Mouse (Mus musculus) adrenal gland (tissue): ENCODE measurements around the gene Setd1a.
"Not testable (repeated sequence)": the region's sequence is repeated elsewhere in the genome, so short reads cannot be mapped to it uniquely, and the experiment has no call there.

ENCODE experiments used
- intact Hi-C: fragments of 180-260 bp; cut with DNase I; formaldehyde crosslinking; loops from one replicate; pipeline ENCODE4 v1.15.1; 2025

The Setd1a gene

DNA sequence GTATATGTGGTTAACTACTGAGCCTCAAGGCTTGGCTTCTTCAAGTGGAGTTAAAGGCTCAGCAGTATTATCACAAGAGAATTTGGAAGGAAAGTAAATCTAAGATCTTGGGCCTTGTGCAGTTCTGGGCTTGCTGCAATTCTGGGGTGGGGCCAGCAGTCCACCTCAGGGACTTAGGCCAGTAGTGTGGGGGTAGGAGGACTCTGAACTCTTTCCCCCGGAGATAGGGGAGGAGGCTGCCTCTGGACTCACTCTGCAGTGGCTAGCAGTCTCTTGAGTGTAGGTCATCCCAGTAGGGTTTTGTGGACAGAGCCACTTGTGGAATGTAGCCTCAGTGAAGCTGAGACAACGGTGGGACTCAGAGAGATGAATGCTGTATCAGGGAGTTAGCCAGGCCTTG lies 10.7 kb upstream of the Setd1a start:
- intact Hi-C loops, result loop anchor here (5.0 kb wide), 1 partner anchor 88 kb away; no protein-coding TSS in a partner anchor

DNA sequence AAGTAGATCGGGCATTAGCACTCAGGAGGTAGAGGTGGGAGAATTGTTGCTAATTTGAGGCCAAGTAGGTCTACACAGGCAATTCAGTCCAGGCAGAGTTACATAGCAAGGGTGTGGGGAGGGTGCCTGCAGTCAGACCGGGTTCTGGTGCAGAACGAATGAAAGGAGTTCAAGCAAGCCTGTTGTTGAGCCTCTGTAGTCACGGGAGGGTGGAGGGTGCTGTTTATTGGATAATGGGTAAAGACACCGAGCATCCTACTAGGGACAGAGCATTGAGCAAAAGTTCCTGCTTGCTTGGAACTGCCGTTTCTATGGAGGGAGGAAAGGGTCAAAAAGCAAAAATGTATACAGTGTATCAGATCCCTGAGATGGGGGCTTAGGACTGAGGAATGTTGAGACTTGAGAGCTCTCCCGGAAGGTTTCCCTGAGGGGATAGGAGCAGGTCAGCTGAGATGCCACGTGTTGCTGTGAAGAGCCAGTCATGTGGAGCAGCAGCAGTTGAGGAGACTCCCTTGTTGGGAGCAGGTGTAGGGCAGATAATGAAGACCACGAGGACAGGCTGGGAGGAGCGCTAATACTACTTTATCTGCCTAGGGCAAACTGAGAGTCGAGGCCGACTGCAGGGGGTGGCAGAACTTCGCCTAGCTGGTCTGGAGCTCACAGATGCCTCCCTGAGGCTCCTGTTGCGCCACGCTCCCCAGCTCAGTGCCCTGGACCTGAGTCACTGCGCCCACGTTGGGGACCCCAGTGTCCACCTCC lies 9.4 kb upstream of the Setd1a start:
- intact Hi-C loops, result loop anchor here (5.0 kb wide), 1 partner anchor 90 kb away; no protein-coding TSS in a partner anchor

DNA sequence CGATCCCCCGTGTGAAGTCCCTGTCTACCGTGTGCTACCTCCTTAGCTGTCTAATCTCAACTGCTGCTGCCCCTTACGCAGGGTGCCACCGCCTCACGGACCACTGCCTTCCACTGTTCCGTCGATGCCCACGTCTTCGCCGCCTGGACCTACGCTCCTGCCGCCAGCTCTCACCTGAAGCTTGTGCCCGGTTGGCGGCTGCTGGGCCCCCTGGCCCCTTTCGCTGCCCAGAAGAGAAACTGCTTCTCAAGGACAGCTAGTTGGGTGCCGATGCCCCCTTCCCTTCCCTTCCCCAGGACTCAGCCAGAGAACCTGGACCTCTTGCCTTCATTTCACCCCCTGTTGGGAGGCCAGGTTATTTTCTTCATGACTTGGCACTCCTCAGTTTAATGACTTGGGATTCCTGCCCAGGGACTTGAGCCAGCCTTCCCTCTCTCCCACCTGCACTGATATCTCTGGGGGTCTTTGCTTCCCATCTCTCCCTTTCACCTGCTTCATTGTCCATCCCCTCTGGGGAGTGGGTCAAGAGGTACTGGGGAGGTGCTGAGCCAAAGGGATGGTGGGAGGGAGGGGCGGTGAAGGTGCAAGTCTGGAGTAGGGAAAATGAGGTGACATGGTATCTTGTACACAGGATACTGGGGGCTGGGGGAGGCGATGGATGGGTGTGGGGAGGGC lies 8.7 kb upstream of the Setd1a start:
- intact Hi-C loops, result loop anchor here (5.0 kb wide), 1 partner anchor 91 kb away; no protein-coding TSS in a partner anchor

DNA sequence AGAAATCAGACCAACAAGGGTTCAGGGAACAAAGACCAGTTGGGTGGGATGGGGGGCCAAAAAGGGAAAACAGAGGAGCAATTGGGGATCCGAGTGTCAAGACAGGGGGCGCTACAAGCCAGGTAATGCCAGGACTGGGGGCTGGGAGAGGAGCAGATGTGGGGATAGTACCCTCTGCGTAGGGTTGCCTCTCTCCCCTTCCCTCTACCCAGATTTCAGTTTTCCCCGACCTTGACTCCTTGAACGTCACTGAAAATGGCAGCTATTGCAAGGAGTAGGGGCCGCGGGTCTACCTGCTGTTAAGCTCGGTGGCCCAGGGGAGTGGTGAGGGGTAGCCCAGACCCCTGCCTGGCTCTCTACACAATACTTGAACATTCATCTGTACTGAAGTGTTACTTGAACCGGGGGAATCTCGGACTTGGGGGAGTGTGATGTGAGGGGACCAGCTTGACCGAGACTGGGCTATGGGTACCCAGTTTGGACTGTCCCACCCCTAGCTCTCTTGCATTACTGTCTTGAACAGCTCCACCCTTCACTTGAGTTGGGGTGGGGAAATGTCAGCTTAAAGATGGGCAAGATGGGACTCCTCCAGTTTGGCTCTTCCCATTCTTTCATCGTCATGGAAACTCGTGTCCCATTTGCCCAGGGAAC lies 8.0 kb upstream of the Setd1a start:
- intact Hi-C loops, result loop anchor here (5.0 kb wide), 1 partner anchor 91 kb away; no protein-coding TSS in a partner anchor

DNA sequence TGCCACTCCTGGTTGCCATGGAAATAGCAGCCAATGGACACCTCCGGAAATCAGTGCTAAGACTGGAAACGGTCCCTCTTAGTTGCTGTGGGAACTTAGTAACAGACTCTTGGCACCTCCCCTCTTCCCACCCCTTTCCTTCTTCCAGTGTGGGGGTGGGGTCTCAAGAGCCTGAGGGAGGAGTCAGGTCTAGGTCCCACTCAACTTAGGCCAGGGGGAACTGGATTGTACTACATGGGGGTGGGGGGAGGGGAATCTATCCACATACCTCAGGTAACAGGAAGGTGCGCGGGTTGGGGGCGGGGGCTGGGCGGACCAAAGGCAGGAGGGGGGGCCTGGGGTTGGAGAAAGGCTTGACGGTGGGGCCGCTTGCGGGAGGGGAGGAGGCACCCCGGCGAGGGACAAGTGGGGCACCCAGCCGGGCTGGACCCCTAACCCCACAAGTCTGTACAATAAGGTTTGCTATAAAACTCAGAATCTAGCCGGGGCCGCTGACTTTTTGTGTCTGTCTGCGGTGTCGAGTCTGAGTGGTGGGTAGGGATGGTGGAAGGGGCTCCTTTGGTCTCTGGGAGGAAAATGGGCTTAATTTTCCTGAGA lies 7.4 kb upstream of the Setd1a start:
- intact Hi-C loops, result loop anchor here (5.0 kb wide), 1 partner anchor 92 kb away; no protein-coding TSS in a partner anchor

DNA sequence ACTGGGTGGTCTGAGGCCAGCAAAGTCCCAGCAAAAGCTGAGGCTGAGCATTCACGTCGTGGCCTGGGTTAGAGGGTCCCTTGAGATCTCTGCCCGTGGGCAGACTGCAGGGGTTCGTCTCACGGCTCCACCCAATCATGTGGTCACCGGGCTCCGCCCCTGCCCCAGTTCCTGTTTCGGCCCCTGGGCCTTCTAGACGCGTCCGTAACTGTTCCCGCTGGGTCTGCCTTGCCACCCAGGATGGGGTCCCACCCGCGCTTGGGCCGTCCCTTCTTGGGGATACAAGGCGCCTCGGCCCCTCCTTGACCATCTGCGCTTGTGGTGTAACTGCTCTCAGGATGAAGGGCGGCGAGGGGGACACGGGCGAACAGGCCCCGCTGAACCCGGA lies 6.8 kb upstream of the Setd1a start, which contains the start of gene Orai3:
TSS of gene Orai3 (plus strand) at position 165 of the 388 bp plus-strand sequence.
- intact Hi-C loops, result loop anchor here (5.0 kb wide), 1 partner anchor 92 kb away; no protein-coding TSS in a partner anchor

DNA sequence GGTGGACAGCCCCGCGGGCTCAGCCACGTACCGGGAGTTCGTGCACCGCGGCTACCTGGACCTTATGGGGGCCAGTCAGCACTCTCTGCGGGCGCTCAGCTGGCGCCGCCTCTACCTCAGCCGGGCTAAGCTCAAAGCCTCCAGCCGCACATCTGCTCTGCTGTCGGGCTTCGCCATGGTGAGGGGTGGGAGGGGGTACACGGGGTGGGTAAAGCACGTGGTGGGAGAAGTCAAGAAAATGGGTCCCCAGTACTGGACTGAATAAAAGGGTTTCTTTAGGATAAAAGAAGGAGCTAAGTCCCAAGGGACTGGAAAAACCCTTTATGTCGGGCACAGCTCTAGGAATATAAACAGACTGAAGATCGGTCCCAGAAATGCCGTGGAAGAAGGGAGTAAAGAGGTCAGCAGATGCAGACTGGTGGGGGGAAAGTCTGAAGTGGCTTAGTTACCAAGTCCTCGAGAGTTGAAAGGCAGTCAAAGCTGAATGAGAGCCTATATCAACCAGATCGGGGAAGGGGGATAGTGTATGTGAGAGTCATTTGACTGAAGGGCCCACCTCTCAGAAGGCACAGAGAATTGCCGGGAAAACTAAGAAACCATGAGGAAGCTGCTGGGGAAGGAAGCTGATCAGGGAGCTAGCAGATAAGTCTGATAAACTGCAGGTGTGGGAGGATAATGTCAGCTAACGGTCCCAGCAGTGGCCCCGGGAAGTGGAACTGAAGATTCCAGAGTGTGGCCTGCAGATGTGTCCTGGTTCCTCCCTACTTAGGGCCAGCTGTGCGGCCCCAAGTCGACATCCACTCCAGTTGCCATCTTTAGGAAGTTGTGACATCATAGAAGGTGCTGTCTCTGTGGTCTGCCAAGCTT lies 6.2 kb upstream of the Setd1a start:
- intact Hi-C loops, result no loop called here

DNA sequence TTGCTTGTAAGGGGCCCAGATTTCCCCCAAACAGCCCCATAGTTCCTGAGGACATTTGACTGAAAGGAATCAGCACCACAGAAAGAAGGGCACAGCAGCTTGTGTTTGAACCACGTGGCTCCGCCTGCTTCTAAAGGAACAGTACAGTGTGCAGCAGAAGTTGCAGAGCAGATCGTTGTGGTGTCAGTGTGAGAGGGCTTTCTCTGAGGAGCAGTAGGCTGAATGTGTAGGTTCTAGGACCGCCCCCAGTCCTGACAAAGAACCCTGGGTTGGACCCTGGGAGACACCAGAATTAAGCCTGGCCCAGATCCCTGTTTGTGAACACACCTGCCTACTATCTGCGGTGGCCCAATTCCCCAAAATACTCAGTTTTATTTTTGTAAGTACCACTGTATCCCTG lies 5.2 kb upstream of the Setd1a start:
- intact Hi-C loops, result no loop called here

DNA sequence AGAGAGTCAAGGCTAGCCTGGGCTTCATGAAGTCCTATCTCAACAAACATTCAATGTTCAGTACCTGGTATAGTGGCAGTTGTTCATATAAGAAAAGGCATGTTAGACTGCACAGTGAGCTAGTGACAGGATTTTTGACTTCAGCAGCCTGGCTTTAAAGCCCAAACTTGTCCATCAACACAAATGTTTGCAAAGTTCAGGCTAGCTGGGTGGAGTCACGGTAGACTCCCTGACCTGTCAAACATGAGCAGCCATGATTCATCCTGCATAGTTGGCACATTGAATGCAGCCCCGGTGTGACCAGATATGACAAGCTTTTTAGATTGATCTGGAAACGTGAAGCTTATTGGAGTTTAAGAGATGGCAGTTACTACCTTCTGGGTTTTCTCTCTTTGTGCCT lies 4.4 kb upstream of the Setd1a start:
- intact Hi-C loops, result no loop called here

DNA sequence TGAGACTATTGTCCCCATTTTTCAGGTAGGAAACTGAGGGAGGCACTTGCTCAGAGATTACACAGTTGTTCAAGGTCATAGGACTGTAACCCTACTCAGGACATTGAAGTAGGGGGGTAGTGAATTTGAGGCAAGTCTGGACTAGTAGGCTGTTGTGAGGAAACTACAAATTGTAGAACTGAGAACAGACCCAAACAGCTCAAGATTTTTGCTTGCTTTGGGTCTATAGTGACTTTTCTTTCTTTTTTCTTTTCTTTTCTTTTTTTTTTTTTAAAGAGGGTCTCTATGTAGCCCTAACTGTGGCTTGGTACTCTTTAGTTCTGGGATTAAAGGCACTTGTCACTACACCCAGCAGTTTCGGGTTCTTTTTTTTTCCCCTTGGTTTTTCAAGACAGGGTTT lies 3.9 kb upstream of the Setd1a start:
- intact Hi-C loops, result no loop called here

DNA sequence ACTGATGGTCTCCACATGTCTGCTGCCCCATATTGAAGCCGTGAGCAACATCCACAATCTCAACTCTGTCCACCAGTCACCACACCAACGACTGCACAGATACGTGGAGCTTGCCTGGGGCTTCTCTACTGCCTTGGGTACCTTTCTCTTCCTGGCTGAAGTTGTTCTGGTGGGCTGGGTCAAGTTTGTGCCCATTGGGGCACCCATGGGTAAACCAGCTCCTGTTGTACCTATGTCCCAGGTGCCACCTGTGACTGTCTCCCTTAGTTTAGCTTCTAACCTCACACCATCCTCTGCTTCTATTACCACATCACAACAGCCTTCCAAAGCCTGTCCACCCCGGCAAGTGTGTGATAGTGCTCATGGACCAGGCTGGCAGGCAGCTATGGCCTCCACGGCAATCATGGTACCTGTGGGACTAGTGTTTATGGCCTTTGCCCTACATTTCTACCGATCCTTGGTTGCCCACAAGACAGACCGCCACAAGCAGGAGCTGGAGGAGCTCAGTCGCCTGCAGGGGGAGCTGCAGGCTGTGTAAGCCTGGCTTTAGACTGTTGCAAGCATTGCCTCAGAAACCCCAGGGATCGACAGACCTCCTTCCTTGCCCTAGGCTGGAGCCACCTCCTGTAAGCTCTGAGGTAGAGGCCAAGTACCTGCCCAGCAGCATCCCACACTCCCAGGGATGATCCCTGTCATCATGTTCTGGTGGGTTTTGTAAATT lies 2.6 kb upstream of the Setd1a start:
- intact Hi-C loops, result no loop called here

DNA sequence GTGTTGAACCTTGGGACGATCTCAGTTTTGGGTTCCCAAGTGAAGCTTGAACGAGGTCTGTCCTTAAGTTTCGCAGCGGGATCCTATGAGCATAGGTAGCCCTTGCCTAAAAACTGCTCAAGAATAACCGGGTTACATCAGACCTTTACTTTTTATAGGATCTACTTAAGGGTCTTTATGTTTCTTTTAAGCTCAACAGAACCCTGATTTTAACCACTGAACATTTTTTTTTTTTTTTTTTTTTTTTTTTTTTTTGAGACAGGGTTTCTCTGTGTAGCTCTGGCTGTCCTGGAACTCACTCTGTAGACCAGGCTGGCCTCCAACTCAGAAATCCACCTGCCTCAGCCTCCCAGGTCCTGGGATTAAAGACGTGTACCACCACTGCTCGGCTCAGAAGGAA lies 633 bp upstream of the Setd1a start:
- intact Hi-C loops, result not testable (repeated sequence)

DNA sequence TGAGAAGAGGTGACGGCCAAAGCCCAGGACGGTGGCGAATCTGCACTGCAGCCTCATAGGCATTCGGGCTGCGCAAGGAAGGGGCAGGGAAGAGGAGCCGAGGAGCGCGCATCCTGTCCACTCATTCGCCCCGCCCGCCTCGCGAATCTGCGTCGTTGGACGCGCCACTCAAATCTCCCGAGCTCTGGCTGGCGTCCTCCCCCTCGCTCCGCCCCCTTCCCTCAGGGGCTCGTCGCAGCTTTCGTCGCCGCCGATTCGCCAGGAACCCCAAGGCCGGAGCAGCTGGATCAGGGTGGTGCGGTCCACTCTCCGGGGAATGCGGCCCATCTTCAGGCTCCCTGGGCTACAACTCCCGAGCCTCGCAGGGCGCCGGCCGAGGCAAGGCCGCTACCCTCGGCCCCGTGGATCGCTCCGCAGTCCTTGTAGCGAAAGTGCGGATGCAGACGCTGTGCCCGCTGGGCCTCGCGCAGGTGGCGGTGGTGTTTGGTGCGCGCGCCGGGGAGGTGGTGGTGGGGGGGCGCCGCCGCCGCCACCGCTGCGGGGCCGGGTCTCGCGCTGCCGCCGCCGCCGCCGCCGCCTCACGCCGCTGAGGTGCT lies 506 bp downstream of the Setd1a start:
- intact Hi-C loops, result no loop called here

DNA sequence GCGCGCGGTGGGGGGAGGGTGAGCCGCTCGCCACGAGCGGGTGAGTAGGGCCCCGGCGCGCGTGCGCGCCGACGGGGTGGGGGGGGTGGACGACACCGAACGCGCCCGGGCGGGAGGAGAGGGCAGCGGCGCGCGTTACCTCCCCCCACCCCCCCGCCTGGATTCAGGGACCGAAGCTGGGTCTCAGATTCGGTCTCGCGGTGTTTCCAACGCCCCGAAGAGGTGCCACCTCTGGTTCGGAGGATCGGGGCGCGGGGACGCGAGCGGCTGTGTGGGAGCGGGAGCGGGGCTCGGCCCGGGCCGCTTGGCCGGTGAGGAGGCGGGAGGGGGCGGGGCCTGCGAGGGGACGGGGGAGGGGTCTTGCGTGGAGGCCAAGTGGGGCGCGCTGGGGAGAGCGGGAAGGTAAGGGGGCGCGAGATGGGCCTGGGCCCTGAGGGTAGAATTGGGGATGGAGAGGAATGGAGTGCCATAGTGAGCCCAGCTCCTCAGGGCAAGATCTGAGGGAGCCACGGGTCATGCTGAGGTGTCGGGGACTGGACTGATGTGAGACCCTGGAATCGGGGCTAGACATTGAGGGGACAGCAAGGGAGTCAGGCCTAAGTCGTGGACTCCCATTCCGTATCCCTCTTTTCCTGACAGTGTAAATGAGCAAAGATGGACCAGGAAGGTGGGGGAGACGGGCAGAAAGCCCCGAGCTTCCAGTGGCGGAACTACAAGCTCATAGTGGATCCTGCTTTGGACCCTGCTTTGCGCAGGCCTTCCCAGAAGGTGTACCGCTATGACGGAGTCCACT lies 1.2 kb downstream of the Setd1a start:
- intact Hi-C loops, result no loop called here

DNA sequence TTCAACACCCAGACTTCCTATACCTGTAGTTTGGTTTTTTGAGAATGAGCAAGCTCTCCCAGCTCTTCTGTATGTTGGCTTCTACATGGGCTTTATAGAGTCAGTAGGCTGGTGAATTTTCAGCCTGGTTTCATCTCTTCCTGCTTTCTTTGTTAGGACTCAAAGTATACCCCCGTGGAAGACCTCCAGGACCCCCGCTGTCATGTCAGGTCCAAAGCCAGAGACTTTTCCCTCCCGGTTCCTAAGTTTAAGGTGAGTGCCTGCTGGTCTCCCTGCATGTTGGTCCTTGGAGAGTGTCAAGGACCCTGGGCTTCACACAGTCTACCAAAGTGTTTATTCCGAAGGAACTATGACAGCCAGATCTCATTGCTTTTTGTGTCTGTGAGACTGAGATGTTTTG lies 1.9 kb downstream of the Setd1a start:
- intact Hi-C loops, result no loop called here

DNA sequence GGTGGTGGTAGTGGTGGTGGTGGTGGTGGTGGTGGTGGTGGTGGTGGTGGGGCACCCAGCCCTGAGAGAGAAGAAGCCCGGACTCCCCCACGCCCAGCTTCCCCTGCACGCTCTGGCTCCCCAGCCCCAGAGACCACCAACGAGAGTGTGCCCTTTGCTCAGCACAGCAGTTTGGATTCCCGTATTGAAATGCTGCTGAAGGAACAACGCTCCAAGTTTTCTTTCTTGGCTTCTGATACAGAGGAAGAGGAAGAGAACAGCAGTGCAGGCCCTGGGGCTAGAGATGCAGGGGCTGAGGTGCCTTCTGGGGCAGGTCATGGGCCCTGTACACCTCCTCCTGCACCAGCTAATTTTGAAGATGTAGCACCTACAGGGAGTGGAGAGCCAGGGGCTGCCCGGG lies 8.8 kb downstream of the Setd1a start, which contains the start of gene Gm49388:
TSS of gene Gm49388 (plus strand) at position 301 of the 400 bp plus-strand sequence.
- intact Hi-C loops, result no loop called here

DNA sequence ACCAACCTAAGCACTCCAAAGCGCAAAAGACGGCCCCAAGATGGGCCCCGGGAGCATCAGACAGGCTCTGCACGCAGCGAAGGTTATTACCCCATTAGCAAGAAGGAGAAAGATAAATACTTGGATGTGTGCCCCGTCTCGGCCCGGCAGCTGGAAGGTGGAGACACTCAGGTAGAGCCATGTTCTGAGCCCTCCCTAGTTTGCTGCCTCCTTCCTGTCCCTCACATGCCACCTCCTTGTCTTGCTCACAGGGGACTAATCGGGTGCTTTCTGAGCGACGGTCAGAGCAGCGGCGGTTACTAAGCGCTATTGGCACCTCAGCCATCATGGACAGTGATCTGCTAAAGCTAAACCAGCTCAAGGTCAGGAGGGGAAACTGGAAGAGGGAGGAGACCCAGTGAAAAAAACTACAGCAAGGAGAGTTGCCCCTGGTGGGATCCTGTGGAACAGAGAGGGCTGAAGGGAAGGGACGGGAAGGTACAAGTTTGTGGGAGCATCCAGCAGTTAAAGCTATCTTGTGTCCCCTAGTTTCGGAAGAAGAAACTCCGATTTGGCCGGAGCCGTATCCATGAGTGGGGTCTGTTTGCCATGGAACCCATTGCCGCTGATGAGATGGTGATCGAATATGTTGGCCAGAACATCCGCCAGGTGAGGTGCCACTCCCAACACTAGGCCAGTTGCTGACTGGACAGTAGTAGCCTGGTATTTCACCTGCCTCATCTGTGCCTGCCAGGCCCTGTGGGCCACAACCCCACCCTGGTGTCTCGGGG lies 20.8 kb downstream of the Setd1a start:
- intact Hi-C loops, result no loop called here

DNA sequence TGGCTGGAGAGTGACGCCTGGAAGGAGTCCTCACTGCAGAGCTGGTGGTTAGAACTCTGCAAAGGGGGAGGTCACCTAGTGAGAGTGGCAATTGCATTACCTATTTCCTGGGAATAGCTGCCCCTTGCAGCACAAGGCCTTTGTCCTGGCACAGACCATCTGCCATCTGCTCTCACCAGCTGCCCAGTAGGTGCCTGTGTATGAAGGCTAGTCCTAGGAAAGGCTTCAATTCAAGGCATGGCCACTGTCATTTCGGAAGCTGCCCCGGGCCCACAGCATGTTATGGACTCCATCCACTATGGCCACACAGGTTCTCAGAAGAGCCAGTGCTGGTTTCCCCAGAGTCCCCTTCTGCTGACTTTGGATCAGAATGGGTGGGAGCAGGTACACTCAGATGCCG lies 22.1 kb downstream of the Setd1a start:
- intact Hi-C loops, result no loop called here
